ENCODE assay signal across 16 mouse cellular contexts in the genomic region with DNA sequence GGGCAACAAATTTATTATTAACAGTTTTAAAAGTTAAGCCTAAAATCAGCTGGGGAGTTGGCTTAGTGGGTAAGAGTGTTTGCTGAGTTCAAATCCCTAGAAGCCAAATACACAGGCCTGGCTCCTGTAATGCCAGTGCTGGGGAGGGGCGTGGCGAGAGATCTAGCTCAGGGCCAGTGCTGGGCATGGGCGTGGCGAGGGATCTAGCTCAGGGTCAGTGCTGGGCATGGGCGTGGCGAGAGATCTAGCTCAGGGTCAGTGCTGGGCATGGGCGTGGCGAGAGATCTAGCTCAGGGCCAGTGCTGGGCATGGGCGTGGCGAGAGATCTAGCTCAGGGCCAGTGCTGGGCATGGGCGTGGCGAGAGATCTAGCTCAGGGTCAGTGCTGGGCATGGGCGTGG. TPM values are rescaled to one million over a fixed set of nuclear protein-coding genes. Genes with fewer than 3 reads are reported as not detected.
"Had no signal": no experiment of that assay in that cellular context is flagged by ENCODE, and none has a peak within 500 bp of the region (broad histone marks: within the 10 kb centered on the region; RNA-seq: fewer than 3 reads in every experiment).

No protein-coding gene starts in this region.

RNA-seq across cellular contexts. Expression of gene Olfr15, which starts 20.6 kb away (rescaled TPM):
- total RNA-seq: megakaryocyte, adult 5-6 weeks; megakaryocyte-erythroid progenitor cell, adult 5-6 weeks had no signal
- polyA plus RNA-seq: lung, embryonic 14.5 days; lung, embryonic 16.5 days; midbrain, embryonic 10.5 days; midbrain, embryonic 12.5 days; midbrain, embryonic 14.5 days; midbrain, embryonic 16.5 days; myocyte; neural tube, embryonic 11.5 days; neural tube, embryonic 13.5 days; neural tube, embryonic 15.5 days; small intestine, adult 2 months; stomach, embryonic 14.5 days; stomach, embryonic 16.5 days; thymus, postnatal 0 days had no signal

RNA-seq across cellular contexts. Expression of gene Gm20695, which starts 33.1 kb away (rescaled TPM):
- polyA plus RNA-seq: neural tube, embryonic 11.5 days; small intestine, adult 2 months had no signal
